Mouse (Mus musculus) urinary bladder, adult 2 months (tissue): ENCODE measurements around the gene Rngtt. TPM values are rescaled to one million over a fixed set of nuclear protein-coding genes. Genes with fewer than 3 reads are reported as not detected.
"Not testable (repeated sequence)": the region's sequence is repeated elsewhere in the genome, so short reads cannot be mapped to it uniquely, and the experiment has no call there.

Experiments
- DNase-seq: peaks from one replicate; pipeline ENCODE4 v3.0.0; 2022; ENCODE audit warnings: low spot score
- polyA plus RNA-seq: library from polyadenylated mRNA; depleted of rRNA; stranded (reverse); fragments of >200 nt; gene quantifications from 2 replicates; pipeline ENCODE4 v1.2.3, GENCODE M21; 2012

Gene Rngtt
- polyA plus RNA-seq, 1 experiment: 4.8 TPM

DNA sequence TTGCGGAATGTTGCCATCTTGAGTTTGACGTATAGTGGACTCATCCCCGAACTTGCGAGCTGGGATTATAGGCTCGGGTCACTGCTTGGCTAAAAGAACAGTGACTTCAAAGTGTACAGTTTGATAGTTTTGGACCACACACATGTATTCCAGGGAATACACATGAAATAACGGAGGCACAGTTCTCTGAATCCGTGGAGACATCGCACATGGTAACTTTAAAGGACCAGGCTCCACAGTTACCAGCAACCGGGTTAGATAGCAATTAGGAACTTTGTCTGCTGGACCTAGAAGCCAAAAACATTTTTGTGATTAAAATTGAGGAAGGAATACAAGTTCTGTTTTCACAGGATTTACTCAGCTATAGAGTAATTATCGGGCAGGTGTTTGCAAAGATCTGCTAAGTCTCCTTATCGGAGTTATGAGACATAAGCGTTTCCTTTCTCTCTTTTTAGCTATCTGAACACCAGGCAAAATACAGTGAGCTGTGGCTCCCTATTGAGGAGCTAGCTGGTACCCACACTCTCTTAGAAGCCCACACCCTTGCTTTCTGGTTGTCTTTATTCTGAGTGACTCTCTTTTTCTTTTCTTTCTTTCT lies 828 bp downstream of the Rngtt start:
- no peak for DNase-seq

DNA sequence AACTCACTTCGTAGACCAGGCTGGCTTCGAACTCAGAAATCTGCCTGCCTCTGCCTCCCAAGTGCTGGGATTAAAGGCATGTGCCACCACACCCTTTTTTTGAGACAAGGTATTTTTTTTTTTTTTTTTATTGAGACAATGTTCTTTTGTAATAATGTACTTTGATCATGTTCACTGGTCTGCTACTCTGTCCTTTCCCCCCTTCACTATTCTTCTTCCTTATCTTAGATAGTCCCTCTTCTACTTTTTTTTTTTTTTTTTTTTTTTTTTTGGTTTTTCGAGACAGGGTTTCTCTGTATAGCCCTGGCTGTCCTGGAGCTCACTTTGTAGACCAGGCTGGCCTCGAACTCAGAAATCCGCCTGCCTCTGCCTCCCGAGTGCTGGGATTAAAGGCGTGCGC lies 4.0 kb downstream of the Rngtt start:
- not testable (repeated sequence) for DNase-seq

DNA sequence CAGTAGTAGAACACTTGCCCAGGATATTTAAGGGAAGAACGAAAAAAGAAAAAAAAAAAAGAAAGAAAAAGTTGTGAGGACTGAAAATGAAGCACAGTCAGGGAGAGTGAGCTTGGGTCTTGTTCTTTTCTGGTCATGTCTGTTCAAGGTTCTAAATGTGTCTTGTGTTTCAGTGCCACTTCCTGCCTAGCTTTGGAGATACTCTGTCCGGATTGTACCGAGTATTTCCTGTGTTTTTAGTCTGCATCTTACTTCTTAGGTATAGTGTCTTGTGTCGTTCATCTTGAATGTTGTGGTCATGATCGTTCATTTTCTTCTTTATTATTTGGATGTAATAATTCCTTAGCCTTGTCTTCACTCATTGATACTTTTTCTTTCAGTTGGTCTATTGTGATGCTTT lies 5.7 kb downstream of the Rngtt start:
- DNase-seq: no peak

DNA sequence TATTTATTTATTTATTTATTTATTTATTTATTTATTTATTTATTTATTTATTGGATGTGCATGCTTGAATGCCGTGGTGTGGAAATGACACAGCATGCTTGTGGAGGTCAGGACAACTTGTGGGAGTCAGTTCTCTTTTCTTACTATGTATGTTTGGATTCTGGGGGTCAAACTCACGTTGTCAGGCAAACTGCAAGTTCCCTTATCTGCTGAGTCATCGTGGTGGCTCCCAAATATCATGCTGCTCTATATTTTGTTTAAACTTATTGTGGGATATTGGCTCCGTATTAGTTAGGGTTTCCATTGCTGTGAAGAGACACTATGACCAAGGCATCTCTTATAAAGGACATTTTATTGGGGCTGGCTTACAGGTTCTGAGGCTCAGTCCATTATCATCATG lies 21.0 kb downstream of the Rngtt start:
- DNase-seq: no peak

DNA sequence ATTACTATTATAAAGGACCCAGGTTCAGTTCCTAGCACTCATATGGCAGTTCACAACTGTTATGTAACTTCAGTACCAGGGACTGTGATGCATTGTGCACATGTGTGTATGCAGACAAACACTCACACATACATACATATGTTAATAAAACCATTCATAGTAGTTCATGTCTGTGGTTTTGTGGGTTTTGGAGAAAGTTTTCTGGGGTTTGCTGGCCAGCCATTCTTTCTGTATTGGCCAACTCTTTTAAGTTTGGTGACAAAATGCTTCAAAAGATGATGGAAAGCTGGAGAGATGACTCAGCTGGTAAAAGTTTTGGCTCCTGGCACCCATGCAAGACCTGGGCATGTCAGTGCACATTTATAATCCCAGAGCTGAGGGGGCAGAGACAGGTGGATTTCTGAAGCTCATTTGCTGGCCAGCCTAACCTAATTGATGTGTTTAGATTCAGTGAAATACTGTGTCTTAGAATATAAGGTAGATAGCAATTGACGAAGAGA lies 22.9 kb downstream of the Rngtt start:
- no peak for DNase-seq

DNA sequence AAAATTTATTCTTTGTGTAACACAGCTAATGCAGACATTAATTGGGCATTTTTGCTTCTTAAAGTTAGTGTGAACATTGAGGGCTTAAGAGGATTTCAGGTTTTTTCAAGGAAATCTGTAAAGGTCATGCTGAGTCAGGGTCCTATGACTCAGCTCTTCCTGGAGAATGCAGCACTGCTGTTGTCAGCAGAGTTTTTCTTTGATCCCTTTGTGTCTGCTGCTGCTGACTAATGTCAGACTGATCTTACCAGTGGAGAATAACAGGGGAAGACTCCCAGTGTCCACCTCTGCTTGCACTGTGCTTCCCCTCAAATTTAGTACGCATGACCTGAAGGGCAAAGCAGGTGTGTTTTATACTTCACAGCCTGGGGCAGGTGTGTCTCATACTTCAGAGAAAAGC lies 27.9 kb downstream of the Rngtt start:
- DNase-seq: no peak

DNA sequence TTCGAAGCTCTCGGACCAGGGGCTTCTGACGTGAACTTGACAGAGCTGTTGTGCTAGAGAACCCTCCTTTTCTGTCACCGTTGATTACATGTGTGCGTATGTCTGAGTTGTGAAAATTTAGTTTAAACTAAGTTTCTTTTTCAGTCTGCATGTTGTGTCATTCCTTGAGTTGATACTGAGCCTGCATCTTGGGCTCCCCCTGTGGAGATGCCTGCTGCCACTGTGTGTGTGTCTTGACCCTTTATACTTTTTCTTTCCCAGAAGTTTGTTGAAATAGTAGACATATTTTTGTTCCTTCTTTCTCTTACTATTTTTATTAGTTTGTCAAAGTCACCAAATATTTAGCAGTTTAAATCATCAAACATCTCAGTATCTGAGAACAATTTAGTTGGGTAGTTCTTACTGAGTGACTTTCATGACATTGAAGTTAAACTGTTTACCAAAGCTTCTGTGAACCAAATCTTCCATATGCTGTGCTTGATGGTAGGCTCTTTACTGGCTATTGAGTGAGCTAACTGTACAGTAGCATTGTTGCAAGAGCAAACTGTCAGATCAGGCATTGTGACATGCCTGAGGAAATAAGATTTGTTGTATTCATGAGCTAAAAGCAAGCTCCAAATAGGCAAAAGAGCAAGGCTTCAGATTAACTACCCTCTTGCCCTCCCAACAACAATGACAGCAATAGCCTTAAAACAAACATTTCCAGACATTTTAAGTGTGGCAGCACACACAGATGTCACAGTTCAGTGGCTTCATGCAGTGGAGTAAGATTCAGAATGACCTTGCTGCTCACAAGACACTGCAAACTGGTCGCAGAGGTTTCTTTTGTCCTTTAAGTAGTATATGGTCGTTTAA lies 33.0 kb downstream of the Rngtt start:
- no peak for DNase-seq

DNA sequence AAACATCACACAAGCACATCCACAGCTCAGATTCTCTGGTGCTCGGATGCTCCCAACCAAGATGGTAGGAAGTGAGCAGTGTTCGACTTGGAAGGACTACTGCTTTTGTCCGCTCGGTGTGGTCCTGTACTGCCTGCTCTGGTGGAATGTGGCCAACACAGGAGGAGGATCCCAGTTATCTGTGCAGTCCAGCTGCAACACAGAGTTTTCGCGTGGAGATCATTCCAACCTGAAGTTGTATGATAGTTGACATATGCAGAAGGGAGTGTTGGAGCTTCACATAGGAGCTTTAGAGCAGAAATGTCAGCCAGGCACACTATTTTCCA lies 33.6 kb downstream of the Rngtt start:
- DNase-seq: no peak

DNA sequence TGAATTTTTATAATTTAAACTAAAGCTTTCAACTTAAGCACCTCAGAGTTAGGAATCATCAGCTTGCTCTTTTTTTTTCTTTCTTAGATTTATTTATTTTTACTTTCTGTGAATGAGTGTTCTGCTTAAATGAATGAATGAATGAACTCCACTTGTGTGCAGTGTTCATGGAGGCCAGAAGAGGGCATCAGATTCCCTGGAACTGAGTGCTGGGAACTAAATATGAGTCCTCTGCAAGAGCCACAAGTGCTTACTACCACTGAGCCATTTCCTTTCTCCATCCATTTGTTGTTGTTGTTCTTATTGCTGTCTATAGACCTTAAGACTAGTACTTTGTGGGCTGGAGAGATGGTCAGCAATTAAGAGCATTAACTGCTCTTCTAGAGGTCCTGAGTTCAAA lies 53.3 kb downstream of the Rngtt start:
- no peak for DNase-seq

DNA sequence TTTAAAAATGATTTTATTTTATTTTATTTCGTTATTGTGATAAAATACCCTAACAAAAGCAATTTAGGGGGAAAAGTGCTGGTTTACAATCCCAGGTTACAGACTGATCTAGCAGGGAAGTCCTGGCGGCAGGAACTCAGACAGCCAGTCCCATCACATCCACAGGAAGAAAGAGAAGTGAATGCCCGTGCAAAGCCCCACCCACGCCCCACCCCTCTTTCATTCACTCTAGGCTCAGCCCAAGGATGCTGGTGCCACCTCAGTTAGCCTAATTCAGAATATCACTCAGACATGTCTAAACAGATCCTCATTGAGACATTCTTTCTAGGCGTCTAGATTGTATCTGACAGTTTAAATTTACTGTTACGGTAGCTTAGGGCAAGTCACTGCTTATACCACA lies 64.8 kb downstream of the Rngtt start:
- DNase-seq: no peak

DNA sequence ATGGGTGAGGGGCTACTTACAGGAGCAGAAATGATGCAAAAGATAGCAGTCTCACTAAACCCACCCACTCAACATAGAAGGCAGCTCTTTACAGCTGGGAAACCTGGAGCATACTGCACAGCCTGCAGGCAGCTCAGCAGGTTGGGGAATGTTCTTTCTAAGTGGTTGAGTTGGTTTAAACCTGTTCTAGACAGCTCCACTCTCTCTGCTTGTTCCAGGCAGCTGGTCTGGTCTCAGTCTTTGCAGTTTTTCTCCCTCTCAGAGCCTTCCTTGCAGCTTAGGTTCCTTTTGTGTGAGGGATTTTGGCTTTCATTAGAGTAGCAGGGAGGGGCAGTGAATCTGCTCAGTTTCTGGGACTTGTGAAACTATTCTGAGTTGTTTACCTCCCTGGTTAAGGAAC lies 67.5 kb downstream of the Rngtt start:
- DNase-seq: no peak

DNA sequence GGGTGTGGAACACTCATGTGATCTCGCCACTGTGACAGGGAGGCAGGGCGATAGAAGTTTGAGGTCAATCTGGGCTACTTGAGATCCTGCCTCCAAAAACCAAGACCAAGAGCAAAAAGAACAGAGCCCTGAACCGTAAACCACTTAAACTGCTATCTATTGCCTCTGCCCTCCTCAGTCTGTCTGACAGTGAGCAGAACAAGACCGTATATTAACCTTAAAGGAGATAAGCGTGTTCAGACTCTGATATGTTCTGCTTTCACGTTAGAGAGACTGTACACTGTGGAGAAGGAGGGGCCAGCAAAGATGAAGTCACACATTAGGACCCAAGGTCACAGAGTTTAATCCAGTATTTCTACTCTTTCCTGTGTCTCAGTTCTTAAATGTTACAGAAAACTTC lies 68.8 kb downstream of the Rngtt start:
- DNase-seq: no peak

DNA sequence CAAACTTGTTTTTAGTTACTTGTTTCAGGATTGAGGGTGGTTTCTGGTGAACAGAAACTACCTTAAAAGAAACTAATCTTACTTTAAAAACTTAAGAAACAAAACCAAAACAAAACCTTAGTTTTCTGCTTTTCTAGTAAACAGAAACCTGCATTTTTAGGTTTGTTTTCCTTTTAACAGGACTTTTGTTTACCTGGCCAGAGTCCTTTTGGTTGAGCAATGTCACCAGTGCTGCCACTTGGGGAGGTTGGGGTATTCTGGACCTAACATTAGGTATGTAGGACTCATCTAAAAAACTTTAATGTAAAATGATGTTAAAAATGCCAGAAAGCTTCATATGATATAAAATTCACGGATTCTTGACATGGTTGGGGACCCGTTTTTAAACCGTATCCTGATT lies 78.8 kb downstream of the Rngtt start:
- no peak for DNase-seq

DNA sequence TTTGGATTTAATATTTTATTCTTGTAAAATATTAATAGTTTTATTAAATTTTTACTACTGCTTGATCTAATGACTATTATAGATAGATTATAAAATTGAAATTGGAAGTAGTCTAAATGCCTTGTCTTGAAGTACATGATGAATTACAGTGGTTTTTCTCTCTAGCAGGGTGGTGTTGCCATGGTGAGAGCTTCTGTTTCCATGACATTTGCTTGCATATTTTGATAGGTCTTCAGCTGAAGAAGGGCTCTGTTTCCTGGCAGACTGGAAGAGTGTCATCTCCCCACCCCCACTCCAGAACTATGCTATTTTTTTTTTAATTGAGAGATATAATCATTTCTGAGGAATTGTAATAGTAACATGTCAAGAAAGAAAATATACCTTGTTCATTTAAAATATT lies 80.5 kb downstream of the Rngtt start:
- no peak for DNase-seq

DNA sequence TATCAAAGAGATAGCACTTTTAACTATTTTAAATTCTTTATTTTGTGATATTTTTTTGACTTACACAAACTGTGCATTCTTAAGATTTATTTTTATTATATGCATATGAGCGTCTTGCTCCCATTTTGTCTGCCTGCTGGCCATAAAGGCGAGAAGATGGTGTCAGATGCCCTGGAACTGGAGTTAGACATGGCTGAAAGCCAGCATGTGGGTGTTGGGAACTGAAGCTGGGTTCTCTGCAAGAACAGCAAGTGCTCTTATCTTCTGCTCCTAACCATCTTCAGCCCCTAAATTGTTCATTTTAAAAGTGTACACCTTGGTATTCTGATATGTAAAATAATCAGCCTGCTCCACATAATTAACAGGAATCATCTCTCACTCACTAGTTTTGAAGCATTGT lies 83.3 kb downstream of the Rngtt start:
- no peak for DNase-seq

DNA sequence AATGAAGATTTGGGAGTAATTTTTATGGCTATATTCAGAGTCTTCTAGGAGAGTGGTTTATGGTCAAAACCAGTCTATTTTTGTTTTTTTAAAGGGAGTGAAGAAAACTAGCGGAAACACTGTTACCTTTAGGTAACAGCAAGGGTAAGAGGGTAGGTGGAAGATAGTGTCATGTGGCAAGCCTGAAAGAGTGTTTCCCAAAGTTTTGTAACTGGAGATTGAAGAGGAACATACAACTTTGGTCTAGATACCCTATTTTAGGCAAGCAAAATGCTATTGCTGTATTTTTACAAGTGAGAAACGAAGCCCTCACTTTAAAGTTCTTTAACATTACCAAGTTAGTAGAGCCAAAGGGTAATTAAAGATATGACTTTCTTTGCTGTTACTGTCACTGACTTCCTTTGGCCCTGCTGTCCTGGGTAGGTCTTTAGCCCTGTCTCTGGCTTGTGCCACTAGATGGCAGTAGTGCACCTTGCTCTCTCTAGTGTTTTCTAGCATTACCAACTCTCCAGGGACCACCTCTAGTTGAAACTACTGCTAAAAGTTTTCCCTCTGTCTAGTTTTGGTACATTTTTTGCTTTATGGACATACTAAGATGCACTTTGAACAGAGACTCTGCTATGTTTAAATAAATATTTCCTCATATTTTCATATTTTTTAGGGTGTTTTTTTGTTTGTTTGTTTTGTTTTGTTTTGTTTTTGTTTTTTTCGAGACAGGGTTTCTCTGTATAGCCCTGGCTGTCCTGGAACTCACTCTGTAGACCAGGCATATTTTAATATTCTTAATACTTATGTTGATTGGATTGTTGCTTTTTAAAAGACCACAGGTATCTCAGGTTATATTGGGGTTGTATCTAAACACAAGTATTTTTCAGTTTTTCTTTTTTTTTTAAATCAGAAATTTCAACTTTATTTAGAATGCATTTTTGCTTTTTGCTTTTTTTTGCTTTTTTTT lies 86.4 kb downstream of the Rngtt start:
- DNase-seq: peak; percentile 42

DNA sequence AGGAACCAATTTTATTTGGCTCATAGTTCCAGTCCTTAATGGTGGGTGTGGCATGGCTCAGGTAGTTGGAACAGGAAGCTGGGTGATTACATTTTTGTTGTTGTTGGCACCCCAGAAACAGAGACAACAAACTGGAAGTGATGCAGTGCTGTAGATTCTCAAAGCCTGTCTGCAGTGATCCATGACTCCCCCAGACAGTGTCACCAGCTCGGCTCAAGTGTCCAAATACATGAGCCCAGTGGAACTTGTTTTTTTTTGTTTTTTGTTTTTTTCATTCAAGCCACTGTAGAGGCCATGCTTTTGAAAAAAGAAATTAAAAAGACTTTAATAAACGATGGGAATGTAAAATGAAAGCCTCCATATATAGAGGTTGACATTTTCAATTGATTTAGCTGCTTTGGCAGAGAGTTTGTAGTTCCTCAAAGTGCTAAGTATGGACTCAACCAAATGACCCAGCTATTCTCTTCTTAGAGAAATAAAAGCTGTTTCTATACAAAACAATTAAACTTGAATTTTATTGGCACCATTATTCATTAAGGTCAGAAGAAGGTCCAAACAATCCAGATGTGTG lies 95.7 kb downstream of the Rngtt start:
- no peak for DNase-seq

DNA sequence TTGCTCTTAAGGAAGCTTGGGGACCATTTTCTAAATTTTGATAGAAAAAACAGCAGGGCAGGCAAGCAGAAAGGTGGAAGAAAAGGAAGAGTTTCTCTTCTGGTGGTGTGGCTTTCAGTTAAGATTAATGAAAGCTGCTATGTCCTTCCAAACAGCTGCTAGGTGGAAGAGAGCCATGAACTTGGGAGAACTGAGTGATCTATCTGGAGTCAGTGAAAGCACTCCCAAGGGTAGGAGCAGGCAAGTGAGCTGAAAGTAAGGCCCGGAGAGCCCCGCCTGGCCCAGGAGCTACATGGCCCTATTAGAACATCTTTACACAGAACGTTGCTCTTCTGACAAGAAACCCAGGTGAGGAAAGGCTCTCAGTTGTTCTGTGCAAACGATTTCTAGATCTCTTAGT lies 103.7 kb downstream of the Rngtt start:
- DNase-seq: no peak

DNA sequence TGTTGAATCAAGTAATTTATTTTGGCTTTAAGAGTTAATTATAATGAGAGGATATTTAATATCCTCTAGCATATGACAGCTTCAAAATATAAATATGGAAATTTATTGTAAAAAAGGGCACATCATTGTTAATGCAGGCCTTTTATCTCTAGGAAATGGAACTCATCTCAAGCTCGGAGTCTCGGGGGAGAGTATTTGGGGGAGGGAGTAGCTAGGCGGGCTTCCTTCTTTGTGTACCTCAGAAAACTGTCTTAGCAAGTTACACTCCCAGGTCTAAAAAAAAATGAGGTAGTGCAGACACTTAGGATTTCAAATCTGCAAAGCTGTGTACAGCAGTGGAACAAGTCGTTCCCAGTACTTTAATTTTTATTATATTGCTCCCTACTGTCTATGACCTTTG lies 104.7 kb downstream of the Rngtt start:
- DNase-seq: no peak

DNA sequence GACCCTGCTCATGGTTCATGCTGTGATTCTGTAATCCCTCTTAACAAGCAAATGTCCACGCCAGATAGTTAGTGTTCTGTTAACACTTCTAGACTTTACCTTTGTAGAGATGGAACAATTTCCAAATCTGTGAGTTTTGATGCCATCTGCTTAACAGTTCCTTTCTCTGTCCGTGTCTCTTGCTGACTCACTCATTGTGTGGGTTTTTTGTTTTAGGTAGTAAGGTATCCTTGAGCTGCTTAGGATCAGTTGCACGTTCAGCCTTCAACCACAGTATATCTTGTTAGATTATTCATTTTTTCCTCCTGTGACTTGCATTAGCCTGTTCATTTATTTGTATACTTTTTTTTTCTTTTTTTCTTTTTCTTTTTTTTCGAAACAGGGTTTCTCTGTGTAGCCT lies 107.3 kb downstream of the Rngtt start:
- DNase-seq: no peak

DNA sequence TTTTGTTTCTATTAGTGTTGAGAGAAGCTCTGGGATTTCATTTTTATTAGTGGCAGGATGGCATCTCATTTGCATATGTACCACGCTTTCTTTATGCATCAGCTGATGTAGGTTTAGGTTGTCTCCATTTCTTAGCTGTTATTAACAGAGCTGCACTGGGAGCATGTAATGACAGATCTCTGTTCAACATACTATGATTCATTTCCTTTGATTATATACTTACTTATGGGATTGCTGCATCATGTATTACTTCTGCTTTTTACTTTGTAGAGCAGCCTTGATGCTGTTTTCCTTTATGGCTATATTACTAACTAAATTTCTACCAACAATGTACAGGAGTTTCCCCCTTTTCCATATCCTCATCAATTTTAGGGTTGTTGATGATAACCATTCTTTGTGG lies 109.5 kb downstream of the Rngtt start:
- DNase-seq: no peak

DNA sequence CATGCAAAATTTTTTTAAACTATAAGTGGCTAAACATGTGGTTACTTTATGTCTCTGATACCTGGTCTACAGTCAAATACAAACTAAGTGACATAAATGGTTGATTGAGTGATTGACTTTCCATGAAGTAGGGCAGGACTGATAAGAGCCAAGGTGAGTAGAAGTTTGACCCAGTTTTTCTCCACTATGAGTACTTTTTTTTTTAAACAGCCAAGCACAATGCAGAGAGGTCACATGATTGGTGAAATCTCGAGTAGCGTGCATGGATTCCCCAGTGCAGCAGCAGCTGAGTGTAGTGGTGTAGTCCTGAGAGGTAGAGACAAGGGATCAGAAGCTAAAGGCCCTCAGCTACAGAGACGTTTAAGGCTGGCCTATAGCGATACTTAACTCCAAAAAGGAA lies 118.7 kb downstream of the Rngtt start:
- DNase-seq: no peak
